In the genomic region with DNA sequence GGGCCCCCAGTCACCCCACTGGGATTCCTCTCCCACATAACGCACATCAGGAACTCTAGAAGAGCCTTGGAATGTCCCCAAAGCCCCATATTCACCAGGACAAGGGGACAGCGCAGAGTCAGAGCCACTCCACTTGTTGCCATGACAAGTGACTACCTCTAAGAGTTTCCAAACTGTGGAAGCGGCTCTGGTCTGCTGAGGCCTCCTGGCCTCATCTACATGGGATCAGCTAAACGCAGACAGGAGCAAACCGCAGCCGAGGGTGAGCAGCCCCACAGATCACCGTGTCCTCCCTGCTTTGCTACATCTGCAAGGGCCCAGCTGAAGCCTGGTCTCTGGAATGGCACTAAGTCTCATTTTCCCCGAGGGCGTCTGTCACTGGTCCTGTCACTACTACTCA, we compare ENCODE assay signal across 20 mouse cellular contexts.
"Had no signal": no experiment of that assay in that cellular context is flagged by ENCODE, and none has a peak within 500 bp of the region (broad histone marks: within the 10 kb centered on the region; RNA-seq: fewer than 3 reads in every experiment).

No protein-coding gene starts in this region.

- H3K9me3 ChIP-seq: heart, embryonic 13.5 days; heart, embryonic 15.5 days; hindbrain, embryonic 10.5 days; hindbrain, embryonic 12.5 days; intestine, embryonic 15.5 days; limb, embryonic 13.5 days; limb, embryonic 15.5 days; liver, embryonic 12.5 days had no signal

- DNase-seq: gastrocnemius, postnatal 25 days; heart, adult 2 months; heart, postnatal 14 days; heart, postnatal 4 days; kidney, adult 18-20 months; kidney, adult 8-10 months; kidney, postnatal 10 days; kidney, postnatal 25 days; kidney, postnatal 4 days; layer of hippocampus, adult 9-11 months had no signal

- H3K4me3 ChIP-seq: heart, adult 2 months; heart, embryonic 13.5 days; heart, embryonic 15.5 days; hindbrain, embryonic 10.5 days; hindbrain, embryonic 12.5 days; intestine, embryonic 15.5 days; left cerebral cortex, adult 2 months; limb, embryonic 13.5 days; limb, embryonic 15.5 days; liver, embryonic 12.5 days had no signal

- H3K36me3 ChIP-seq: heart, embryonic 15.5 days; hindbrain, embryonic 10.5 days; hindbrain, embryonic 12.5 days; intestine, embryonic 15.5 days; limb, embryonic 13.5 days; limb, embryonic 15.5 days; liver, embryonic 12.5 days had no signal

- H3K27ac ChIP-seq: heart, adult 2 months; heart, embryonic 13.5 days; heart, embryonic 15.5 days; hindbrain, embryonic 10.5 days; hindbrain, embryonic 12.5 days; hindbrain, embryonic 14.5 days; intestine, embryonic 15.5 days; left cerebral cortex, adult 2 months; limb, embryonic 13.5 days; limb, embryonic 15.5 days; liver, embryonic 12.5 days had no signal
